Mouse (Mus musculus) cerebellum, adult 2 months (tissue): ENCODE results near the gene Scaf4. TPM values are rescaled to one million over a fixed set of nuclear protein-coding genes. Genes with fewer than 3 reads are reported as not detected.
A peak's percentile ranks its signal among the peaks of the same experiment; 100 is the strongest.

Experiments
- DNase-seq, 2 experiments: peaks; one replicate each; pipeline ENCODE4 v3.0.0; 2021
- H3K27ac ChIP-seq: fragments of 200-500 bp; 2 replicates; pipeline ENCODE4 v1.5.1; 2012; ENCODE audit warnings: low read length, control low read depth, inconsistent platforms; ENCODE audit not compliant: insufficient read depth
- H3K27me3 ChIP-seq: fragments of 200-500 bp; 2 replicates; pipeline ENCODE4 v1.6.1; 2012; ENCODE audit warnings: inconsistent platforms, mild to moderate bottlenecking, low read length, moderate library complexity; ENCODE audit not compliant: control insufficient read depth, insufficient read depth
- H3K4me1 ChIP-seq: fragments of 200-500 bp; 2 replicates; pipeline ENCODE4 v1.6.1; 2011; ENCODE audit warnings: low read length; ENCODE audit not compliant: control insufficient read depth, insufficient read depth
- H3K4me3 ChIP-seq: fragments of 200-500 bp; replicated peaks from 2 replicates; pipeline ENCODE3; 2011; ENCODE audit warnings: mild to moderate bottlenecking, low read depth, low read length, control low read depth; ENCODE audit not compliant: insufficient read depth
- CTCF ChIP-seq: fragments of 200-500 bp; IDR thresholded peaks from 2 replicates; pipeline ENCODE4 v1.5.1; 2011; ENCODE audit warnings: low read depth, mild to moderate bottlenecking, control low read depth, low read length, moderate library complexity, borderline replicate concordance; ENCODE audit not compliant: insufficient read depth
- POLR2A ChIP-seq: fragments of 200-500 bp; IDR thresholded peaks from 2 replicates; pipeline ENCODE4 v1.6.1; 2011; ENCODE audit warnings: low read length, control low read depth, borderline replicate concordance; ENCODE audit not compliant: insufficient read depth
- WGBS: fragments of 180-500 bp; shearing (Covaris S2); methylation state at CpG from one replicate; pipeline ENCODE4 v1.1.7; 2018; 5-methylcytosine and 5-hydroxymethylcytosine counted together
- polyA plus RNA-seq: library from polyadenylated mRNA; depleted of rRNA; stranded (reverse); fragments of >200 nt; gene quantifications from 2 replicates; pipeline ENCODE4 v1.2.3, GENCODE M21; 2012; rRNA removed

The Scaf4 gene
- polyA plus RNA-seq, 1 experiment = 48.4 TPM

GRCm38 (mm10) chr16:90181673-90182072 is 102.6 kb downstream of the Scaf4 start:
- H3K27me3 ChIP-seq = no peaks in the 10 kb centered on the region
- H3K4me3 ChIP-seq = no peak overlapping the region
- peak; percentile 52 to 56 for DNase-seq
- no peak for TF ChIP-seq POLR2A
- TF ChIP-seq CTCF = no peak
- H3K27ac ChIP-seq = no peak overlapping the region
- WGBS = 31% methylated on average over 8 of the region's 8 CpGs
- H3K4me1 ChIP-seq = peaks cover 4% of the 10 kb centered on the region; the same call in 1 of the 2 replicates

- Histone ChIP-seq H3K27ac (no peak overlapping the region), H3K4me3 (no peak overlapping the region), H3K4me1 (peaks cover 4% of the 10 kb centered on the region; the same call in 1 of the 2 replicates), H3K27me3 (no peaks in the 10 kb centered on the region)
- whole genome bisulfite sequencing = 84% methylated on average over 6 of the region's 6 CpGs
- DNase-seq = no peak
- TF ChIP-seq CTCF (no peak), POLR2A (no peak)
Observed at GRCm38 (mm10) chr16:90180975-90181374, 103.3 kb downstream of the Scaf4 start.

GRCm38 (mm10) chr16:90179892-90180291 is 104.4 kb downstream of the Scaf4 start:
- 96% methylated on average over 5 of the region's 5 CpGs for WGBS
- no peak overlapping the region for H3K27ac ChIP-seq
- H3K27me3 ChIP-seq = no peaks in the 10 kb centered on the region
- DNase-seq = no peak
- TF ChIP-seq CTCF (no peak), POLR2A (no peak)
- H3K4me1 ChIP-seq = peaks cover 4% of the 10 kb centered on the region; the same call in 1 of the 2 replicates
- H3K4me3 ChIP-seq = no peak overlapping the region

- no peak for TF ChIP-seq CTCF
- Histone ChIP-seq H3K4me1 (peaks cover 4% of the 10 kb centered on the region; the same call in 1 of the 2 replicates), H3K27me3 (no peaks in the 10 kb centered on the region), H3K27ac (no peak overlapping the region), H3K4me3 (no peak overlapping the region)
- over 99% methylated on average over 3 of the region's 3 CpGs for WGBS
- DNase-seq = no peak
Observed at GRCm38 (mm10) chr16:90178404-90178803, 105.9 kb downstream of the Scaf4 start.

GRCm38 (mm10) chr16:90177425-90177824 is 106.9 kb downstream of the Scaf4 start:
- Histone ChIP-seq H3K27me3 (no peaks in the 10 kb centered on the region), H3K4me1 (peaks cover 4% of the 10 kb centered on the region; the same call in 1 of the 2 replicates), H3K27ac (no peak overlapping the region), H3K4me3 (no peak overlapping the region)
- 90% methylated on average over 8 of the region's 8 CpGs for WGBS
- TF ChIP-seq POLR2A = no peak
- TF ChIP-seq CTCF = no peak
- no peak for DNase-seq

GRCm38 (mm10) chr16:90176472-90176871 is 107.8 kb downstream of the Scaf4 start:
- Histone ChIP-seq H3K27me3 (no peaks in the 10 kb centered on the region), H3K4me1 (peaks cover 2% of the 10 kb centered on the region; the same call in 1 of the 2 replicates), H3K4me3 (no peak overlapping the region), H3K27ac (no peak overlapping the region)
- TF ChIP-seq CTCF (no peak), POLR2A (no peak)
- DNase-seq = no peak
- 15% methylated on average over 10 of the region's 10 CpGs for WGBS

Other genes starting within 250 kb of the Scaf4 start
- 73.6 and 88.5 TPM in 2 replicates for gene Tiam1, start 140.7 kb downstream of the Scaf4 start, polyA plus RNA-seq
- gene Sod1, start 63.7 kb downstream of the Scaf4 start, polyA plus RNA-seq = 701 and 752 TPM in 2 replicates
- 12.6 and 12.8 TPM in 2 replicates for gene Hunk, start 101.5 kb upstream of the Scaf4 start, polyA plus RNA-seq